Mouse (Mus musculus) gastrocnemius, adult 8-10 months (tissue): ENCODE data around the gene Dapk1. TPM values are rescaled to one million over a fixed set of nuclear protein-coding genes. Genes with fewer than 3 reads are reported as not detected.
"Not testable (repeated sequence)": the region's sequence is repeated elsewhere in the genome, so short reads cannot be mapped to it uniquely, and the experiment has no call there.

Source experiments
- DNase-seq, 2 experiments: peaks; one replicate each; pipeline ENCODE4 v3.0.0; 2022; ENCODE audit warnings: low spot score in 2 of 2
- total RNA-seq, 4 experiments: library from RNA; stranded (reverse); gene quantifications; 2 replicates each; pipeline ENCODE4 v1.2.4; 2022

Dapk1 gene
- total RNA-seq, result 1 to 10 TPM; 1.1 to 3.1 (median 2.3) TPM

DNA sequence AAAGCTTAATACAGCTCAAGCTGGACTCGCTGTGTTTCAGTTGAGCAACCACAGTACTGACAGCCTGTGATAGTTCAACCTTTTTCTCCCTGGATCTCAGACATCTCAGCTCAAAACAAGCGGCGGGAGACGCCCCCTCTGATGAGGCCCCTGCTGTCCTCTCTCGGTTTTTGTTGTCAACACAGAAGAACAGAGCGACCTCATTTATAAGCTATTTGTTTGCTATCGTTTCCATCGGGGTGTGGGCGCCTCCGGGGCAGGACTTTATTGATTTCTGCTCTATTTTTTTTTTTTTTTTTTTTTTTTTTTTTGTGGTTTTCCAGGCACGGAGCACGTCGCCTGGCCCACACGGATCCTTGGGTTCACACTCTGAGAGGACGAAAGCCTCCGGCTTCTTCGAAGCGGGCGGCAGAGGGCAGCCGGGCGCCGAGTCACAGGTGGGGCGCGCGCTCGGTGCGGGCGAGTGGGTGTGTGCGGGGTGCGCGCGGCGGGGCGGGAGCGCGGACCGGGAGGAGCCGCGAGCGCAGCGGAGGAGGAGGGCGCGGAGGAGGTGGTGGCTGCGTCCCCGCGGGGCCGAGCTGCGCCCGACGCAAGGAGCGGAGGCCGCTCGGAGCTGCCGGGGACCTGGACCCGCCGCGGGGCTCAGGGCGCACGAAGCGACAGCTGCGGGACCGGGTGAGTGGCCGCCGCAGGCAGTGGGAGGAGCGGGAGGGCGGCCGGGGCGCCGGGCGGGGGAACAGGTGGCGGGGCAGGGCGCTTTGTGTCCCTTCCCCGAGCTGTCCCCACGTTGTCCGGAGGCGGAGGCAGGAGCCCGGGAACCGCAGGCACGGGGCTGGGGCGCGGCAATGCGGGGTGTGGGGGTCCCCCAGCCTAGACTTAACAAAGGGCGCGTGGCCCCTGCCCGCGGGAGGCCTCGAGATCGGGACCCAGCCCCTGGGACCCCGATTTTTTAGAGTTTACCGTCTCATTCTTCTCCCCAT lies at the start of gene Dapk1:
Gene Dapk1, plus strand, starts transcription at position 512 of the 980 bp plus-strand sequence.
- peak; percentile 62 to 69 for DNase-seq

DNA sequence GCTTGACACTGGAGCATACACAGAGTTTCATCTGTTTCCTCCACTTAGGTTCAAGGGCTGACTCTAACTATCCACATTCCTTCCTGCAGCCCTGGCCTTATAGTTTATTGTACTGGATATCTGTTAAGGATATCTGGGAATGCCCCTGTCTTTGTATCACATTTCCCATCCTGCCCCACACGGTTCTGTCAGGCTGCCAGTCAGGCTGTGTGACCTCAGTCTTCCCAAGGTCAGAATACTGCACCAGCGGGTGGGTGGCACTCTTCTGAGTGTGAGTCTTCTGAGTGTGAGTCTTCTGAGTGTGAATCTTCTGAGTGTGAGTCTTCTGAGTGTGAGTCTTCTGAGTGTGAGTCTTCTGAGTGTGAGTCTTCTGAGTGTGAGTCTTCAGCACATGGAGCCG lies 48.4 kb upstream of the Dapk1 start:
- DNase-seq, result no peak

DNA sequence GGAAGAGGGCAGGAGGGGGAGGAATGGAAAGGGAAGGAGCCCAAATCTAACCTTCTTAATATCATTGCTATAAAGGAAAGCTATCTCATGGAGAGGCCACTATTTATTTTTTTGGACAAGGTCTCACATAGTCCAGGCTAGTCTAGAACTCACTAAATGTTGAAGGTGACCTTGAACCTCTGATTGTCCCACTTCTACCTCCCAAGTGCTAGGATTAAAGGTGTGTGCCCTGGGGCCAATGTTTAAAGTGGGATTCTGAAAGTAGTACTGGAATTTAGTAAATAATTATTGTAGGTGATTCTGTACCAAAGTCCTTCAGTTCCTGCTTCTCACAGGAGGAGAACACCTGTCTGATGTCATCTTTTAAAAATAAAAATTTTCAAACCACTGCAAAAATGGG lies 45.3 kb upstream of the Dapk1 start:
- no peak for DNase-seq

DNA sequence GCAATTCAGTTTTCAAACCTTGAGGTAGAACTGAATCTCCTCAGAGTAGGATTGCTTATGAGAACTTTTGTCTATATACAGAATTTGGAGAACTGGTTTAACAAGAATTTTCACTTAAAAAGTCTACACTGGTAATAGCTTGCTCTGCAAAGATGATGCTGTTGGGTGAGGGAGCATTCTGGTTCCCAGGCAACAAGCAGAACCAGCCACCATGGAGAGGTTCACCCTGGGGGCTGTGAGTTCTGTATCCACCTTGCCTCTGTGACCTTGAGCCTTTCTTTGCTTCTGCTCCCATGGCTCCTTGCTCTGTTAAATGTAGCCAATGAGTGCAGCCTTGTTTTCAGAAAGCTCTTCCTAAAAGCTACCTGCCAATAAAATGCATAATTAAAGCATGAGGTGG lies 44.8 kb upstream of the Dapk1 start:
- no peak for DNase-seq

DNA sequence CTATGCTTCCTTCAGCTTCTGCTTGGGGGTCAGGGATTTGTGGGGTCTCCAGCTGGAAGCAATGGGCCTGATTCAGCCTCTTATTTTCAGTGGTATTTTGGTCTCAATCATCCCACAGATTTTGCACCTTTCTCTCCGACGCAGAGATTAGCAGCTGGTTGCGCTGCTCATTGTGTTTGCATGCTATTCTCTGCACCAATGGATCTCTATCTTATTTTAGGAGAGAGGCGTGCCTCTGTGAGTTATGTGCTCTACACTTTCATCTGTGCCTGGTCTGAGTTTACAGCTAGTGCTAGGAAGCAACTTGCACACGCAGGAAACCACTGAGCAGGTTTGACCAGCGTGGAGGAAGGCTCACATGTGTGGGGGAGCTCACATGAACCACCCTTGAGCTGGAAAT lies 37.4 kb upstream of the Dapk1 start:
- no peak for DNase-seq

DNA sequence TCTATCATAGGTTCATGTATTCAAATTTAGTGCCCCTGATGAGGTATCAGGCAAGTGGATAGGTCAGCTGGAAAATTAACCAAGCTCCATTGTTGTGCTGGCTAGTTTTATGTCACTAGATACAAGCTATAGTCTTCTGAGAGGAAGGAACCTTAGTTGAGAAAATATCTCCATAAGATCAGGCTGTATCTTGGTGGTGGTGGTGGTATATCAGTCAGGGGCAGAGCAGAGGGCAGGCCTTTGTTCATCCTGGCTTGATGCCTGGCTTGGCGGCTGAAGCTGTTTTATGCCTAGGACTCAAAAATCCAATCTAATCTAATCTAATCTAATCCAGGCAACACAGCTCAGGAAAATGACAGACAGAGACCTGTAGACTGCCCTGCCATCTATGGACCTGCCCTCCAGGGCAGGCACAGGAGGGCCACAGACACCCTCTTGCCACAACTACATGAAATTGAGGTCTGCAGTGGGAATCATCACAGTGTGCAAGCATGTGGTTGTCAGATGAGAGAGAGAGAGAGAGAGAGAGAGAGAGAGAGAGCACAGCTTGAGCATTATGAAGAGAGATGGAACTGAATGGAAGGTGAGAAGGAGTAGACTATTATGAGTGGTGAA lies 32.7 kb upstream of the Dapk1 start:
- DNase-seq, result no peak

DNA sequence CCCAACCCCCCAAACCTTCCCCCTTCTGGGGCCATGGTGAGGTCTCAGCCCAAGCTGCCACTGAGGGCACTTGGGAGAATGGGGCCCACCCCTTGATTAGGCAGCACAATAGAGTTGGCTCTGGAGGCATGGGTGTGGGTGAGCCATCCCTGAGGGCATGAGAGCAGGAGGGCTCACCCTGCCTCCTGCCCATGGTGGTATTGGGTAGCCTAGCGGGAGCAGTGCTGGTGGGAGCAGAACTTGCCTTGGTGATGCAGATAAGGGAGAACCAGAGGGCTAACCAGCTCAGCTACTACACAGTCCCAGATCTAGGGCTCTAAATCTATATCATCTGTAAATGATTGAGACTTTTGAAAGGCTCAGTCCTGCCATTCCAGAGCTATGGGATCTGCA lies 32.2 kb upstream of the Dapk1 start:
- no peak for DNase-seq

DNA sequence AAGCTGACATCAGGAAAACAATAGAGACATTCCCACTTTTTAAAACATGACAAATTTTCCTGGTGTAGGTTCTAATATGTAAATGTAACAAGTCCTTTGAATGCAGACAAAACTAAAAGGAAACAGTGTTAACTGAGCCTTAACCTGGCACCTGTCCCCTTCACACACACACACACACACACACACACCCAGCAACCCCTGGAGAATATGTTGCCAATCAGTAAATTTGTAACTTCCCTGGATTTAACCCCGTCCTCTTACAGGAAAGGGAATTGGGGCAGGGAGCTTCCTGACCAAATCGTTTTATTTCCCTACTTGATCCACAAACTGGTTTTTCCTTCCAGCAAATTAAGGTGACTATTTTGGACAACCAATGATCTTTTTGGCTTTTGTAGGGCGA lies 28.2 kb upstream of the Dapk1 start:
- no peak for DNase-seq

DNA sequence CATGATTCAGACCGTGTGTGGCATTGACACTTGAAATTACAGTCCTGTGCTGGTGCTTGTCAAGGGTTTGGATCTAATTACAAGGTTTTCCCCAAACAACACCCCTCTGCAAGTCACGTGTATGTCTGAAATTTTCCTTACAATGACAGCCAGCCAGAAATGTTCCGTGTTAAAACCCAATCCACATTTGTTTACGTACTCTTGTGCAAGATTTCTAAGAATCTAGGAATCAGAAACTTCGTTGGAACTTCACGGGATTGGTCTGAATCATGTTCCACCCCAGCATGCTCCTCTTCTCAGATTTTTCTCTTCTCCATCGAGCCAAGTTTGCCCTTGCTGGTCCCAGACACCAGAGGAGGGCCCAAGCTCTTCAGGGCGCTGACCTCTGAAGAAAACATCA lies 27.8 kb upstream of the Dapk1 start:
- DNase-seq, result no peak

DNA sequence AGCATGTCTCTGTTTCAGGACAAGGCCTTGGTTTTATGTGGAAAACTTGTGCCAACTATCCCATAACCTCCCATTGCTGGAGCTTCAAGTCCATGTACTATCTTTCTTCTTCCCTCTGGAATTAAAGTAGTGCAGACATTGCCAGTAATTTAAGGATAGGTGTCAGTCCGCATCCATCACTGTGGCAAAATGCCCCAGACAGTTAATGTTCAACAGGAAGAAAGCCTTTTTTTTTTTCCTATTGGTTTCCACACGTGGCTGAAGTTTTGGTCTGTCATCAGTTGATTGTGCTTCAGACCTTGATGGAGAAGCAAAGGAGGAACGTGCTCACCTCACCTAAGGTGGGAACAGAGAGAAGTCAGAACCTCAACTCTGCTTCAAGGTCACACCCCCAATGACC lies 23.2 kb upstream of the Dapk1 start:
- DNase-seq, result no peak

DNA sequence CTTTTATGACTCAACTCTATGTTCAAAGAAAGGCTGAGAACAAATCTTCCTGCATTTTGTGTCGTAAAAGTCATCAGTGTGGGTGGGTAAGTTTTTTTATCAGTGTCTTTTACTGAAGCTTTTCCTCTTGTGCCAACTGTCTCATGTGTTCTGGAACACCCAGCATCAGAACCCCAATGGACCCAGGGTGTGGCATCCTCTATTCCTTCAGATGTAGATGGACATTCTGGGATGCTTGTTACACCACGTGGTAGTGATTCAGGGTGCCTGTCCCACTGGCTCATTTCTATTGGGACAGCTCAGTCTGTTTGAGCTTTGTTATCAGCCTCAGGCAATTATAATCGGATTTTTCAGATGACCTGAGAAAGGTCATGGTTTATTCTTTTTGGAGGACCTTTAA lies 6.9 kb upstream of the Dapk1 start:
- no peak for DNase-seq

DNA sequence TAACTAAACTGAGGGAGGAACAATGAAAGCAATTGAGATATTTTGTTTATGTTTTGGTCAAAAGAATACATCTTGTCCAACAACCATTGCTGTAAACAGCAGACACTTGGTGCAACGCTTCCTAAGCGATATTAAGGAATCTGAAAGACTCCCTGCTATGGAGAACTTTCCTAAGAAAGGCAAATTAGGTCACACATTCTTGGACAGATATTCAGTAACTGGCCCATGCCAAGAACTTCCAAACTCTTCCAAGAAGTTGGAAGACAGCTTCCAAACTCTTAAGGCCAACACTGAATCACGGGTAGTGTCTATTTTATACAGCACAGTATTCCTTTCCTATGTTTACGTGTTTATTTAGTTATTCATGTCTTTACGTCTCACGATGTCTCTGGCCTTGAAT lies 6.2 kb upstream of the Dapk1 start:
- no peak for DNase-seq

DNA sequence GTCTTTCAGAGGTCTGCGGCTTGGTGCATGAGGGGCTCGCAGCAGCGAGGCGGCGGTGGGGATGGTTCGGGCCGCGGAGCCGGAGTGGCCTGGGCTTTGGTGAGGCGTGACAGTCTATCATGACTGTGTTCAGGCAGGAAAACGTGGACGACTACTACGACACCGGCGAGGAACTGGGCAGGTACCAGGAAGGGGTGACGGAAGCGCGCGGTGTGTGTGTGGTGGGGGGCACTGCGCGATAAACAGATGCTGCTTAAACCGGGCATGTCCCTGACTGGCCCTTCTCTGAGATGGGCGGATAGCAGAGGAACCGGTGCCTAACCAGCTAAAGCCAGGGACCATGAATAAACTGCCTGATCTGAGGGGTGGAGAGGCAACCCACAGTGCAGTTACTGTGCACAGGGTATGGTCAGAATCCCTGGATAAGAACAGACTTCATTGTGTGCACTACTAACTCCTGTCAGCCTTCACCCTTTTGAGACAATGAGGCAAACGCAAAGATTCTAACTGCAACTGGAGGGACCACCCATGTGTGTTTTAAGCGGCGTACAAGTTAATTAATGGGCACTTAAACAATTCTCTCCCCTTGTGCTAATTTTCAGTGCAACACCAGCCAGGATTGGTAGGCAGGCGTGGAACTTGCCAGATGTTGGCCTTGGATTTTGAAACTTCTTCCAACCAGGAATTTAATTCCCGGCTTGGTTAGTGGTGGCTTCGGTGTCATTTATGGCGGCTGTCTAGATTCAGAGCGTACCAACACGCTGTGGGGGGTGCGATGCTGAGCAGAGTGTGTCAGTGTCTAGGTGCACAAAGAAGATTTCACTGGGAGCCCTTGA lies 887 bp downstream of the Dapk1 start:
- DNase-seq, result no peak

DNA sequence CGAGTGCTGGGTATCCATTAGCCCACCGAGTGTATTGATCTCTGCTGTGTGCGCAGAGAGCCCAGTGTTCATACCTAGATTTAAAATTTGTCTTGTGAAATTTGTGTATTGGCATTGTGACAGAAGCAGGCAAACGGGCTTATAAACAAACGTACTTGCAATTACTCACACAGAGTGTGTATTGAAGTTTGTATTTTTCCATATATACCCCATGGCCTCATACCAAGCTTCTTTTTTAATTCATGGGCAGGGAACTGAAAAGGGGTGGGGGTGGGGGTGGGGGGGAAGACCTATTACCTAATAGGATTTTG lies 1.5 kb downstream of the Dapk1 start:
- DNase-seq, result no peak

DNA sequence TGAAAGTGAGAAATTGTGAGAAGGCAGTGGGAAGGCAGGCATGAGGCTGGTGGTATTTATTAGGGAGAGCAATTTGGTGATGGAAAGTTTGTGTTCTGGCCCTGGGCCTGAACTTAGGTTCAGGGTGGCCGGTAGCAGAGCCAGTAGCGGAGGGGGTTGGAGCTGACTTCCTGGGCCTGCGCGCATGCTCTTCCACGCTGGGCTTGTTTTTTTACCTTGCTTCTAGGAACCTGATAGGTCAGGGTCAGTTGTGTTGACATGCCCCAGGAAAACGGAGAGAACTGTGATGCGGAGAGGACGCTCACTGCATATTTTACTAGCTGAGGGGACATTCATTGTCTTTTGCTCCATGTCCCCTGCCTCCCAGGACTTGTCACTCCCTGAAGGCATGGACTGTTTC lies 5.7 kb downstream of the Dapk1 start:
- no peak for DNase-seq

DNA sequence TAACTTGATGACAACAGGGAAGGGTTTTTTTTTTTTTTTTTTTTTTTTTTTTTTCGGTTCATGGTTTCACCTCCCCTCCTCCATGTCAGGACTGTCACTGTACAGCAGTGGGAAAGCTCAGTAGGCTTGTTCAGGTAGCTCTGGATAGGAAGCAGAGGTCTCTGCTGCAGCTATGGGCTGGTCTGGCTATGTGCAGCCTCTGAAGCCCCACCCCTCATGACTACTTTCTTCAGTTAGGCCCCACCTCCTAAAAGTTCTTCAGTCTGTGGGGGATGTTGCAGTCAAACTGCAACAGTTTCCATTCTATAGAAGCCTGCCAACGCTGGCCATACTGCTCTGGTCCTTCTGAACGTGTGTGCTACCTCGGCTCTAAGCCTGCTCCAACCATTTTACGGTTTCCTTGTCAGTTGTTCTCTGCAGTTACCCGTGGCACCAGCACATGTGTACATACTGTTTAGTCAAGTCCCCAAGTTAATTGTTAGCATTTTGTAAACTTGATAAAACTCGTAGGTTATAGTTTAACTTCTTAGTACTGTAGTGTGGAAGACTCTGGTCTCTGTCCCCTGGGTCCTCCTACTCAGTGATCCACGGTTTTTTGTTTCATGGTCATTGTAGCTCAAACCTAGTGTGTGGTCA lies 6.8 kb downstream of the Dapk1 start:
- no peak for DNase-seq

DNA sequence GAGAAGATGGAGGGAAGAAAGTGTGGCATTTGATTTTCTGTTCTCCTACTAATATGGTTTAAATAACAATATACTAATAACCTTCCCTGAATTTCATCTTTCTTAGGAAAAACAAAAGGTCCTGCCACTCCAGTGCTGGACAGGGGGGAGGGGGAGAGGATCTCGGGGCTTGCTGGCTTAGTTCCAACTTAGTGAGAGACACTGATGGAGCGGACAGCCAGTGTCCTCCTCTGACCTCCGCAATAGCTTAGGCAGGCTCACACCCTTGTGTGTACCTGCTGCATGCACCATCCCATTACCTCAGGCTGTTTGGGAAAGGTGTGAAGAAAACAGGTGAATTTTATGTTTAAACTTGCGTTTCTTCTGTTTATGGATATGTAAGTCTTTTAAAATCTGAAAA lies 7.5 kb downstream of the Dapk1 start:
- DNase-seq, result no peak

DNA sequence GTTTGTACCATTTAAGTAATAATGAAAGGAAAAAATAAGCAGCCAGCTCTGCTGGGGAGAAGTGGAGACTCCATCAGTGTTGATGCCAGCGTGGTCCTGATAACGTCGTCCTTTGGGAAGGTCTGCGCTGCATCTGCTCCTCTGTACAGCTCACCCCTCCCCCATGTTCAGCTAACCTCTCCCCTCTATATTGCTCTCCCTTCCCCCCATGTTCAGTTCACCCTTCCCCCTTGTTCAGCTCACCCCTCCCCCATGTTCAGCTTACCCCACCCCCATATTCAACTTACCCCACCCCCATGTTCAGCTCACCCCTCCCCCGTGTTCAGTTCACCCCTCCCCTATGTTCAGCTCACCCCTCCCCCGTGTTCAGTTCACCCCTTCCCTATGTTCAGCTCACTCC lies 8.8 kb downstream of the Dapk1 start:
- DNase-seq, result no peak

DNA sequence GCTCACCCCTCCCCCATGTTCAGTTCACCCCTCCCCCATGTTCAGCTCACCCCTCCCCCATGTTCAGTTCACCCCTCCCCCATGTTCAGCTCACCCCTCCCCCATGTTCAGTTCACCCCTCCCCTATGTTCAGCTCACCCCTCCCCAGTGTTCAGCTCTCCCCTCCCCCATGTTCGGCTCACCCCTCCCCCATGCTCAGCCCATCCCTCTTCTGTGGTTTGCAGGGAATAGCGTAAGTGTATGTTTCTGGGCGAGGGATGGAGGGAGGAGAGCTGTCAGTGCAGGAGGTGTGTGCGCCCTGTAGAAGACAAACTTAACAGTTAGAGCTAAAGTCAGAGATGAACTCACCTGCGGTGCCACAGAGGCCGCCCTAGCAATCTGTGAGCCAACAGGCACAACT lies 9.2 kb downstream of the Dapk1 start:
- not testable (repeated sequence) for DNase-seq

DNA sequence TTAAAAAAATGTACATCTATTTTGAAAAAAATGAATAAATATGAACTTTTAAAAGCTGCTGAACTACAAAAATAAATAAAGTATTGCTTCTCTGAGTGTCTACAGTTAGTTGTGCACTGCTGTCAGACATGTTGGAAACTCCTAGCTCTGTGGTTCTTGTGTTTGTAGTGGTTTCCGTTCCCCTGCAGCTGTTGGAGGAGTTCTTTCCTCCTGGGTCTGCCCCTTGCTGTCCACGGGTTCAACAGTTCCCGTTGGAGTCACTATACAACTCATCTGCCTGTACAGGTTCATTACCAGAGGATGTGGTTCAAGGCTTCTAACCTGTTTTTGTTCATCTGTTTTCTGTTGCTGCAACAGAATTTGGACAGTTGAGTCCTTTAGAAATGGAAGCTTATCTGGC lies 10.4 kb downstream of the Dapk1 start:
- no peak for DNase-seq

DNA sequence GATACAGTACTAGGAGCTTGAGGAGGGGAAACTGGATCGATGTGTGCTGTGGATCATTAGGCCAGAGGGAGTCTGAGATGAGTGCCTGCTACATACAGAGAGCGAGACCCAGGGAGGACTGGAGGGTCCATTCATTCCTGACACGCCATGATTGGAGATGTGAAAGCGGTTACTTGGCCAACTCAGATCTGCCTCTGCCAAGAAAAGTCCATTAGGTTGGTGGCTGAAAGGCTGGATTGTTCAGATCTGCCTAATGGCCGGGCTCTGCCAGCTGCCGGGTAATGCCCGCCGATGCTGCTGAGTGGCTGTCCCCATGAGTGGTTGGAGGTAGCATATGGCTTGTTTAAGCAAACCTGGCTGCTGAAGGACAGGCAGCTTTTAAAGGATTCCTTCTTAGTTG lies 12.4 kb downstream of the Dapk1 start:
- DNase-seq, result no peak
